Mouse (Mus musculus) testis, adult 2 months (tissue): Measurements from ENCODE around the gene Gdap1l1.

Source experiments
- CTCF ChIP-seq: fragments of 200-500 bp; IDR thresholded peaks from 2 replicates; pipeline ENCODE4 v1.5.1; 2012; ENCODE audit warnings: low read depth, mild to moderate bottlenecking, inconsistent platforms, low read length, moderate library complexity; ENCODE audit not compliant: control insufficient read depth, insufficient read depth, insufficient replicate concordance
- POLR2A ChIP-seq: fragments of 200-500 bp; IDR thresholded peaks from 2 replicates; pipeline ENCODE4 v1.6.1; 2012; ENCODE audit warnings: low read depth, mild to moderate bottlenecking, inconsistent platforms, low read length, moderate library complexity; ENCODE audit not compliant: control insufficient read depth

DNA sequence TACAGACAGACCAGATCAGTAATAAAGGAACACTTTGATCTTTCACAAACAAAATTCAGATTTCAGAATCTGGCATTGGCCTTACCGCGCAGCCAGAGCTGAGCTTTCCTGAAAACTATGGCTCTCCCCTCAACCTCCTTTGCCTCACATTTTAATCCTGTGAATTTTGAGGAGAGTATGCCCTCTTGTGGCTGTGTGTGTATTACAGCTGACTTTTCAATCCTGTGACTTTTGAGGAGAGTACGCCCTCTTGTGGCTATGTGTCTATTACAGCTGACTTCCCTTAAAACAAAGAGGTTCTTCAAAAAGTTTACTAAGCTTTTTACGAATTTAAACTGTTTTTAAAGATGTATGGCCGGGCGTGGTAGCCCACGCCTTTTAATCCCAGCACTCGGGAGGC, 37.1 kb upstream of the Gdap1l1 start:
- TF ChIP-seq CTCF: peak; percentile 35; the same call in 1 of the 2 replicates
- no peak for TF ChIP-seq POLR2A
